Mouse (Mus musculus): Measurements from ENCODE around the gene Gpc3.

GRCm38 (mm10) chrX:52441798-52442197 is 172.0 kb downstream of the Gpc3 start:
- TF ChIP-seq CTCF (IDR thresholded peaks at IDR 0.05; ENCODE audit: insufficient read depth, low read length): no peak
- TF ChIP-seq POLR2A (IDR thresholded peaks at IDR 0.05; ENCODE audit: borderline replicate concordance, extremely low read depth, low read depth, low read length): no peak
